Mouse (Mus musculus): Measurements from ENCODE around the gene Rcn2.

Gene Rcn2

DNA sequence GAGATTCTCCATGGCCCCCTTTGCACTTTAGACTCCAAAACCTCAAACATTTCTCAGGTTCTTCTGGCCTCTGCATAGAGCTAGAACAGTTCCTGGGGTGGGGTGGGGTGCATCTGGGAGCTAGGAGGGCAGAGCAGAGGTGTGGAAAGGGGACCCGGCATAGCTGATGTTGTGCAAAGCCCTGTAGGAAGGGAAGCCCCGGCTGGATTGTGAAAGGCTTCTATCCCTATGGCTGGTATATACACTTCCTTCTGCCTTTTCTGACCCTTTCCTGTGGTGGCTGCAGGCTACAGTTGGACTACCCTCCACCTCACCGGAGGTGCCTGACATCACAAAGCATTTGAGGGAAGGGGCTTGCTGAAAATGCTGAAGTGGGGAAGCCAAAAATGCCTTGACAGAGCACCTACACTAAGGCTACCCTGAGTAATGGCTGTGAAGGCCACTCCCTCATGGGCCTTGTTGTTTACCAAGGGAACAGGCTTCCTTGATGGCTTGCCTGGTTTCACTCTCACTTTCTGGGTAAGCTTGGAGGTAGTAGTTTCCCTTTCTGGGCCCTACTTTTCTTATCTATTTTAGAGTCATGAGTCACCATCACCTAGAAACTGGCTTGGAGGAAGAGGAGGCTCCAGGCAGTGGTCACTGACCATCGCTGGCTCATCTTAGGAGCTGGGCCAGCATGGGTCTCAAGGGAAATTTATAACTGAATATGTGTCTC is 56.1 kb downstream of the Rcn2 start:
- no peak for DNase-seq (ENCODE audit: low spot score)

DNA sequence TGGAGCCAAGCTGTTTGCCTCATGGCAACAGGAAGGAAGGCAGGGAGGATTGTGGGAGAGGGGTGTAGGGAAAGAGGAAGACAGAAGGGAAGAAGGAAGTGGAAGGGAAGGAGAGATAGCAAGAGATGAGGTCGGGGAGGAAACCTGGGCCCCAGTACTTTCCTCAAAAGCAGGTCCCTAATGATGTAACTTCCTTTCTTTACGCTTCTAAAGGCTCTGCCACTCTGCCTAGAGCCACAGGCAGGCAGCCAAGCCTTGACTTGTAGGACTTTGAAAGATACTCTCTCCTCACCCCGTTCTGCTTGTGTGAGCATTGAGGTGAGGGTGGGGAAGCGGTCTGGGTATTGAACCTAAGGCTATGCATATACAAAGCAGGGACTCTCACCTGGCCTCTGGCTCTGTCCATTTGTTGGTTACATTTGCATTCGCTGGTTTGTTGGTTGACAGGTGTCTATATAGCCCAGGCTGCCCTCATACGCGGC is 58.4 kb downstream of the Rcn2 start:
- no peak for DNase-seq (ENCODE audit: low spot score)

DNA sequence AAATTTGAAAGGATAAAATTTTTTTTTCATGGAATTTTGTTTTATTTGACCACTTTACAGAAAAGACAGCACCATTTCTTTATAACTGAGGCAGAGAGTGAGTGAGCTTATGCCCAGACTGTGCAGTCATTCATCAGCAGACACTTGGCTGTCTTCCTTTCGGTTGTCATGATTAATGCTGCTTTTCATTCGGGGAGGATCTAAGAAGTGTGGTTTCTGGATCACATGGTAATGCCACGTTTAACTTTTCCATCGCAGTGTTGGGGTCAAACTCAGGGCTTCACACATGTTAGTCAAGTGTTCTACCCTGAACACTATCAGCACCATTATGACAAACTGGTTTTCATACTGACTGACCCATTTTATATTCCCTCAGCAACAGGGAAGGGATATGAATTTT is 59.4 kb downstream of the Rcn2 start:
- no peak for DNase-seq (ENCODE audit: low spot score)

DNA sequence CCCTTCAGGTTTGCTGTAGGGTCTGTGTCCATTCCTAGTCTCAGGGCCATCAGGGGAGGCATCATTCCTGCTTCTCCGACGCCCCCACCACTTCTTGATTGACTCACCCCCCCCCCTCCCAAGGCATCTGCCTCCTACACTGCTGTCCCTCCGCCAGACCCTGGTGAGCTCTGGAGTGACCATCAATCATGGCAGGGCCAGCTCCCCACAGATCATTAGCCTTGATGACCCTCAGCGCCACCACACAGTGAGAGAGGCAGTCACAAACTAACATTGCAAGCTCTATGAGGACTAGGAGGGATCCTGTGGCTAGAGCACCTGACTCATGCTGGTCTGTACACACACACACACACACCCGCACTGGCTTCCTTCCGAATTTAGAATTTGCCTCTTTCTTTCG is 63.3 kb downstream of the Rcn2 start:
- no peak for DNase-seq (ENCODE audit: low spot score)

DNA sequence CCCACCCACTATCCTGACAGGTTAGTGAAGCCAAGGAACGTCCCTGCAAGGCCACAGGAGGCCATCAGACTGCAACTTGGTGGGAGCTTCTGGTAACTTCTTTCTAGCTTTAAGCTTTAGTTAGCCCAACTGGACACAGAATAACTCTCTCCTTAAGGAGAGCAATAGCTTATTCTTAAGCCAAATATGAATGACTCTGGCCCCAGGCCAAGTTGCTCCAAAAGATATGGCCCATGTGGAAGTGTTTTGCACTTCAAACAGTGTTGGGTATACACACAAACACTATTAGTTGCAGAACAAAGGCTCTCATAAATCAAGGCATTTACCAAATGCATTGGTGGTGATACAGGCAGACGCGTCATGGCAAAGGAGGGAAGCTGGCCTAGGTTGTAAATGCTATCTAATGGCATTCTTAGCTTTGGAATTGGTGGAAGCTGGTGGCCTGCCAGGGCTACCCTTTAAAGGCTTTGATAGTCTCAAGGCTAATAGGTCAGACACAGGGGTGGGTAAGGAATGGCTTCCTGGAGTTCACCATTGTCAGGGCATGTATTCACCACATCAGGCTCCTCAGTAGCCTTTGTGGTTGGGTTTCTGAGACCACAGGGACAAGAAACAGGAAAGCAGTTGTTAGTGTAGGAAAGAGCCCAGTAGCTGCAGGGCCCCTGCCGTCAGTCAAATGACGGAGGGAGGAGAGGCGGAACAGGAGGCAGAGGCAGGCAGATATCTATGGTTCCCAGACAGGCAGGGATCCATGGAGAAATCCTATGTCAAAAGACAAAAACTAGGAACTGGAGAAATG is 64.8 kb downstream of the Rcn2 start:
- no peak for DNase-seq (ENCODE audit: low spot score)

DNA sequence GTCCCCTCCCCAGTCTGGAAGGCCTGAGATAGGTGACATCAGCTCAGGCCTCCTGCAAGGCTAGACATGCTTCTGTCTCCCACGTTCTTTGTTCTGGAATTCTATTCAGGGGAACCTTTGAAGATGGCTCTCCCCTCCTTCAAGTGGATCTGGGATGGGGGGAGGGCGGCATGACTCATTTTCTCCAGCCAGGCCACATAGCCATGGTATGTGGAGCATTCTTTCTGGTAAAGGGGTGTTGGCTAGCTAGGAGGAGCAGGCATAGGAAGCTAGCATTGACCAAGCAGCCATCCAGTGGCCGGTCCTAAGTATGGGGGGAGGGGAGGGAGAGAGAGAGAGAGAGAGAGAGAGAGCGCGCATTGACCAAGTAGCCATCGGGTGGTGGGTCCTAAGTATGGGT is 65.9 kb downstream of the Rcn2 start:
- no peak for DNase-seq (ENCODE audit: low spot score)

DNA sequence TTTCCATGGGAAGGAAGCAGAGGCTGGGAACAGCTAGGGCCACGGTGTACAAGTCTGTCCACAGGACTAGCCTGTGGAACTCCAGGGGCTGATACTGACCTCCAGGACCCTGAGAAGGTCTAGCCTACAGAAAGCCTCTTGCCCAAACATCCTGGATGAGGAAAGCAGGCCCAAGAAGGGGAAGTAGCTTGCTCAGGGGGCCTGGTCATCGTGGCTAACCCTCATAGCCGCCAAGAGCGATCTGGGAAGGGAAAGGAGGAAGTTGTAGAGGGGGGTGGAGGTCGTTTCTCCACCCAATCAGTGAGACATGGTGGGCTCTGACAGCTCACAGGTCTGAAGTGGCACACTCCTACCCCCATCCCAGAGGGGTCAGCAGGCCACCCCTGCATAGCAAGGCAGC is 66.5 kb downstream of the Rcn2 start:
- peak; percentile 34 for DNase-seq (ENCODE audit: low spot score)
